Mouse (Mus musculus) kidney, adult 2 months (tissue): ENCODE measurements around the gene Upf3b.

Experiments used
- CTCF ChIP-seq: fragments of 200-500 bp; conservative IDR thresholded peaks from 2 replicates; pipeline ENCODE4 v1.5.1; 2011; ENCODE audit warnings: low read depth, mild to moderate bottlenecking, control low read depth, low read length, moderate library complexity, mixed read lengths; ENCODE audit not compliant: insufficient read depth, insufficient read length
- POLR2A ChIP-seq: fragments of 200-500 bp; IDR thresholded peaks from one replicate; pipeline ENCODE4 v1.6.1; 2011; ENCODE audit warnings: low read depth, low read length, control low read depth

GRCm38 (mm10) chrX:37067299-37067698 is 42.8 kb downstream of the Upf3b start:
- no peak for TF ChIP-seq CTCF
- TF ChIP-seq POLR2A: no peak
